Comparison of ENCODE assay signal across 11 mouse cellular contexts in the genomic region with DNA sequence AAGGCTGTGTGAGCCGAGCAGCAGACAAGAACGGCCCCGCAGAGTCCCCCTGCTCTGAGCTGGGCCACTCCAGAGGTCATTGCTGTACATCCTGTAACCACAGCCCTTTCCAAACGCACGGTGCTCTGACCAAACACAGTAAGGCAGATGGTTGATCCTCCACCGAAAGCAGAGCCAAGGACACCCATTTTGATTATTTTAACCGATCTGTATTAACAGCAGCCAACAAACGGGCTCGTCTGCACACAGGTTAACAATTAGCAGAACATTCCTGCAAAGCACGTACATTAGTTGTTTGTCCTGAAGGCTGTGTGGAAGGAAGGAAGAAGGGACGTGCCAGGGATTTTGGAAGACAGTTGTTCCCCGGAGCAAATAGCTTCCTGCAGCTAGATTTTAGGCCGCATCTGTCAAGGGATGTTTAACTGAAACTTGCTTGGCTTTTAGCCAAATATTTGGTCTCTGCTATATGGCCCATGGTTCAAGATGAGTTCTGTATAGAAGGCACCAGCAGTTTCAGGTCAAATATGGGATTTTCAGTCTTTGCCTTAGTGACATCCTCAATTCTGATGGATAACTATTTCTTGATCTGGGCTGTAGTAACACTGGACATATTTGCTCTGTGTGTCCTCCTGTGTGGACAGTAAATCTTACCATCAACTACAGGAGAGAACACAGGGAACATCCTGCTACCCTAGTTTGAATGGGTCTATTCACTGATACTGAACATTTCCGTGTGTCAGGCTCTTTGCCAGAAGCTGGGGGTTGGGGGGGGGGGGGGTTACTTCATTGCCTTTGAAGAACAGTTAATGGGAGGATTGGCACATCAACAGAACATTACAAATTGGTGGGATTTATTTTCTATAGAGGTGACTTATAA.
DNase-seq lines count a peak whose midpoint lies in the region; ATAC-seq and TF ChIP-seq lines count a peak whose summit lies in the region.
"Had no signal": no experiment of that assay in that cellular context is flagged by ENCODE, and none has a peak within 500 bp of the region (broad histone marks: within the 10 kb centered on the region; RNA-seq: fewer than 3 reads in every experiment).

No protein-coding gene starts in this region.

- peak overlapping the region; percentile 97 for H3K27ac ChIP-seq in cerebellum, adult 2 months (ENCODE audit: insufficient read depth, low read length)
- H3K27ac ChIP-seq in limb, embryonic 15.5 days, result no peak overlapping the region
- H3K27ac ChIP-seq: neural tube, embryonic 12.5 days had no signal

- no peak overlapping the region for H3K4me3 ChIP-seq in cerebellum, adult 2 months (replicated peaks; ENCODE audit: insufficient read depth, low read depth, low read length)
- H3K4me3 ChIP-seq in limb, embryonic 15.5 days, result no peak overlapping the region
- H3K4me3 ChIP-seq: neural tube, embryonic 12.5 days had no signal

- no peak overlapping the region for H3K9ac ChIP-seq in limb, embryonic 15.5 days
- H3K9ac ChIP-seq: neural tube, embryonic 12.5 days had no signal

- H3K27me3 ChIP-seq in cerebellum, adult 2 months (ENCODE audit: control insufficient read depth, insufficient read depth, low read length), result no peaks in the 10 kb centered on the region
- H3K27me3 ChIP-seq in limb, embryonic 15.5 days, result no peaks in the 10 kb centered on the region
- H3K27me3 ChIP-seq: neural tube, embryonic 12.5 days had no signal

- peak; percentile 44 to 54 for DNase-seq in cerebellum, adult 2 months
- no peak for DNase-seq in cerebellum, adult 8-10 months
- DNase-seq in kidney, adult 18-20 months, result peak; percentile 40
- no peak for DNase-seq in kidney, postnatal 10 days
- peak; percentile 55 to 59 for DNase-seq in cerebellum, postnatal 10 days
- DNase-seq in left cerebral cortex, adult 9 months (ENCODE audit: low spot score in 2 of 2), result no peak
- DNase-seq in right cerebral cortex, postnatal 25 days, result no peak
- DNase-seq: gastrocnemius, postnatal 36 days; lung, adult 18-20 months had no signal

- no peaks in the 10 kb centered on the region for H3K9me3 ChIP-seq in limb, embryonic 15.5 days
- H3K9me3 ChIP-seq: neural tube, embryonic 12.5 days had no signal

- 14% methylated on average over 14 of the region's 14 CpGs for WGBS in cerebellum, adult 2 months
- 45% methylated on average over 14 of the region's 14 CpGs for WGBS in limb, embryonic 15.5 days

- H3K4me1 ChIP-seq in cerebellum, adult 2 months (ENCODE audit: control insufficient read depth, insufficient read depth, low read length), result peaks cover 30% of the 10 kb centered on the region
- peaks cover 9% of the 10 kb centered on the region for H3K4me1 ChIP-seq in limb, embryonic 15.5 days
- H3K4me1 ChIP-seq: neural tube, embryonic 12.5 days had no signal

- no peak overlapping the region for H3K4me2 ChIP-seq in limb, embryonic 15.5 days
- H3K4me2 ChIP-seq: neural tube, embryonic 12.5 days had no signal

- TF ChIP-seq CTCF in cerebellum, adult 2 months (IDR thresholded peaks at IDR 0.05; ENCODE audit: borderline replicate concordance, insufficient read depth, low read depth, low read length), result no peak

- ATAC-seq in limb, embryonic 15.5 days (ENCODE audit: insufficient number of reproducible peaks, low FRiP score, low TSS enrichment, low read depth), result 0 out of 2 replicates have a peak, but pooled peaks have one; percentile 14

- H3K36me3 ChIP-seq in limb, embryonic 15.5 days, result no peaks in the 10 kb centered on the region
- H3K36me3 ChIP-seq: neural tube, embryonic 12.5 days had no signal

- no peak for TF ChIP-seq POLR2A in cerebellum, adult 2 months (IDR thresholded peaks at IDR 0.05; ENCODE audit: borderline replicate concordance, insufficient read depth, low read length)

Comparison
In these comparisons a context has a peak if more than half of its experiments do, and no peak if none do; other contexts are left out.
1. DNase-seq: peak in cerebellum, adult 2 months (2 of 2), kidney, adult 18-20 months (single experiment) and cerebellum, postnatal 10 days (2 of 2); none in cerebellum, adult 8-10 months (single experiment), kidney, postnatal 10 days (single experiment), left cerebral cortex, adult 9 months (0 of 2) and right cerebral cortex, postnatal 25 days (single experiment).